Mouse (Mus musculus) liver, embryonic 14.5 days (tissue): ENCODE measurements around the gene Fkbp8. TPM values are rescaled to one million over a fixed set of nuclear protein-coding genes. Genes with fewer than 3 reads are reported as not detected.

ENCODE experiments used
- ATAC-seq: fragments of 200-750 bp; cut with Nextera tagmentation; 2 replicates; pipeline ENCODE4 v1.8.0; 2017; ENCODE audit warnings: moderate number of reproducible peaks, mild to moderate bottlenecking, moderate library complexity; ENCODE audit not compliant: insufficient read depth
- DNase-seq, 3 experiments: peaks; one replicate each; pipeline ENCODE4 v3.0.0-alpha.2; 2012 to 2013; ENCODE audit warnings: low read depth in 3 of 3, low spot score in 3 of 3
- H3K27ac ChIP-seq: fragments of 300-500 bp; sonication (generic); 2 replicates; pipeline ENCODE4 v1.5.1; 2014; ENCODE audit warnings: moderate library complexity, mild to moderate bottlenecking, control low read depth, inconsistent platforms
- H3K27me3 ChIP-seq: fragments of 300-500 bp; sonication (generic); 2 replicates; pipeline ENCODE4 v1.6.1; 2014; ENCODE audit warnings: mild to moderate bottlenecking, low read length, moderate library complexity; ENCODE audit not compliant: control insufficient read depth, insufficient read depth
- H3K36me3 ChIP-seq: fragments of 300-500 bp; sonication (generic); replicated peaks from 2 replicates; pipeline ENCODE4 v1.6.1; 2014; ENCODE audit warnings: low read depth; ENCODE audit not compliant: control insufficient read depth, insufficient read depth
- H3K4me1 ChIP-seq, 2 experiments: fragments of 200-500 bp in 1 of 2; fragments of 300-500 bp in 1 of 2; sonication (generic) in 1 of 2; replicated peaks; 2 replicates each; pipeline ENCODE4 v1.6.1; 2012 to 2014; ENCODE audit warnings: antibody characterized with exemption in 1 of 2, inconsistent platforms in 1 of 2, low read length in 1 of 2; ENCODE audit not compliant: control insufficient read depth in 2 of 2, insufficient read depth in 2 of 2
- H3K4me2 ChIP-seq: fragments of 300-500 bp; sonication (generic); 2 replicates; pipeline ENCODE4 v1.6.1; 2014; ENCODE audit warnings: low read depth, mild to moderate bottlenecking, control low read depth, moderate library complexity
- H3K4me3 ChIP-seq, 2 experiments: fragments of 200-500 bp in 1 of 2; fragments of 300-500 bp in 1 of 2; sonication (generic) in 1 of 2; 2 replicates each; pipeline ENCODE4 v1.5.1; 2012 to 2014; ENCODE audit warnings: low read depth in 2 of 2, low read length in 2 of 2, mild to moderate bottlenecking in 2 of 2, control low read depth in 1 of 2, inconsistent platforms in 1 of 2, moderate library complexity in 1 of 2; ENCODE audit not compliant: insufficient read depth in 1 of 2
- H3K9ac ChIP-seq: fragments of 300-500 bp; sonication (generic); replicated peaks from 2 replicates; pipeline ENCODE4 v1.6.1; 2014; ENCODE audit warnings: mild to moderate bottlenecking, control low read depth, moderate library complexity
- H3K9me3 ChIP-seq: fragments of 300-500 bp; sonication (generic); 2 replicates; pipeline ENCODE4 v1.6.1; 2016; ENCODE audit warnings: low read length, mixed read lengths; ENCODE audit not compliant: control insufficient read depth
- CTCF ChIP-seq: IDR thresholded peaks from 2 replicates; pipeline ENCODE4 v1.5.1; 2016; ENCODE audit warnings: antibody characterized with exemption, low read depth, control low read depth
- EP300 ChIP-seq: IDR thresholded peaks from 2 replicates; pipeline ENCODE4 v1.6.1; 2016; ENCODE audit warnings: antibody characterized with exemption, low read depth
- WGBS: fragments of 180-500 bp; shearing (Covaris S2); extraction: QIAGEN DNeasy Blood & Tissue Kit; methylation state at CpG from one replicate; pipeline ENCODE4 v1.1.7; 2014; ENCODE audit not compliant: insufficient replicate concordance; 5-methylcytosine and 5-hydroxymethylcytosine counted together
- polyA plus RNA-seq, 2 experiments: library from polyadenylated mRNA; depleted of rRNA in 1 of 2; stranded (reverse) in 1 of 2; unstranded in 1 of 2; fragments of >200 nt; fragmentation: Nextera tagmentation in 1 of 2; extraction: Ambion mirVana in 1 of 2; gene quantifications; 2 replicates each; pipeline versions ENCODE4 v1.2.1 to v1.2.3; 2012 to 2014

The Fkbp8 gene
- polyA plus RNA-seq, 2 experiments: 114 to 149 TPM

- TF ChIP-seq EP300: no peak
- no peak for TF ChIP-seq CTCF
- Histone ChIP-seq H3K36me3 (no peaks in the 10 kb centered on the region), H3K4me1 (peaks cover 19 to 63% of the 10 kb centered on the region in 2 experiments), H3K9me3 (no peaks in the 10 kb centered on the region), H3K27ac (no peak overlapping the region), H3K9ac (no peak overlapping the region), H3K27me3 (no peaks in the 10 kb centered on the region), H3K4me3 (no peak overlapping the region), H3K4me2 (no peak overlapping the region)
- WGBS: 52% methylated on average over 7 of the region's 7 CpGs
- ATAC-seq (0 out of 2 replicates have a peak, but pooled peaks have one; percentile 36), DNase-seq (no peak)
These were observed 34.4 kb downstream of the Fkbp8 start for GRCm38 (mm10) chr8:70561809-70562535.

- no peaks in the 10 kb centered on the region for H3K27me3 ChIP-seq
- peaks cover 19 to 55% of the 10 kb centered on the region in 2 experiments for H3K4me1 ChIP-seq
- no peak overlapping the region for H3K4me3 ChIP-seq
- no peak for DNase-seq
- 60% methylated on average over 3 of the region's 3 CpGs for WGBS
- H3K9ac ChIP-seq: no peak overlapping the region
- TF ChIP-seq CTCF: no peak
- ATAC-seq: no peak
- no peaks in the 10 kb centered on the region for H3K9me3 ChIP-seq
- no peak overlapping the region for H3K27ac ChIP-seq
- no peaks in the 10 kb centered on the region for H3K36me3 ChIP-seq
- no peak overlapping the region for H3K4me2 ChIP-seq
These were observed 35.3 kb downstream of the Fkbp8 start for GRCm38 (mm10) chr8:70562802-70563201.

- H3K4me1 ChIP-seq: peaks cover 17 to 45% of the 10 kb centered on the region in 2 experiments
- H3K27ac ChIP-seq: no peak overlapping the region
- H3K9ac ChIP-seq: no peak overlapping the region
- ATAC-seq (no peak), DNase-seq (no peak)
- no peak overlapping the region for H3K4me3 ChIP-seq
- WGBS: 67% methylated on average over 6 of the region's 6 CpGs
- no peak for TF ChIP-seq CTCF
- no peak for TF ChIP-seq EP300
- H3K9me3 ChIP-seq: no peaks in the 10 kb centered on the region
- H3K27me3 ChIP-seq: no peaks in the 10 kb centered on the region
- no peaks in the 10 kb centered on the region for H3K36me3 ChIP-seq
- H3K4me2 ChIP-seq: no peak overlapping the region
These were observed 36.4 kb downstream of the Fkbp8 start for GRCm38 (mm10) chr8:70563763-70564387.

GRCm38 (mm10) chr8:70564696-70565235 is 37.2 kb downstream of the Fkbp8 start:
- Histone ChIP-seq H3K9ac (no peak overlapping the region), H3K9me3 (no peaks in the 10 kb centered on the region), H3K27ac (no peak overlapping the region), H3K27me3 (no peaks in the 10 kb centered on the region), H3K4me3 (no peak overlapping the region), H3K4me2 (no peak overlapping the region), H3K4me1 (peaks cover 17 to 43% of the 10 kb centered on the region in 2 experiments), H3K36me3 (no peaks in the 10 kb centered on the region)
- no peak for ATAC-seq
- no peak for DNase-seq
- 45% methylated on average over 3 of the region's 3 CpGs for WGBS
- no peak for TF ChIP-seq CTCF
- no peak for TF ChIP-seq EP300

GRCm38 (mm10) chr8:70565561-70565960 is 38.0 kb downstream of the Fkbp8 start:
- no peak for TF ChIP-seq CTCF
- no peak for TF ChIP-seq EP300
- 17% methylated on average over 3 of the region's 3 CpGs for WGBS
- no peak overlapping the region for H3K27ac ChIP-seq
- H3K4me3 ChIP-seq: no peak overlapping the region
- DNase-seq (no peak), ATAC-seq (no peak)
- H3K4me2 ChIP-seq: no peak overlapping the region
- no peaks in the 10 kb centered on the region for H3K36me3 ChIP-seq
- H3K9ac ChIP-seq: no peak overlapping the region
- H3K9me3 ChIP-seq: no peaks in the 10 kb centered on the region
- H3K27me3 ChIP-seq: no peaks in the 10 kb centered on the region
- peaks cover 17 to 35% of the 10 kb centered on the region in 2 experiments for H3K4me1 ChIP-seq
